Mouse (Mus musculus) embryo, embryonic 11.5 days (tissue): ENCODE data around the gene Tmx4.

Experiments
- DNase-seq: peaks from one replicate; pipeline ENCODE4 v3.0.0-alpha.2; 2012; ENCODE audit warnings: low read depth, low spot score

Gene Tmx4

DNA sequence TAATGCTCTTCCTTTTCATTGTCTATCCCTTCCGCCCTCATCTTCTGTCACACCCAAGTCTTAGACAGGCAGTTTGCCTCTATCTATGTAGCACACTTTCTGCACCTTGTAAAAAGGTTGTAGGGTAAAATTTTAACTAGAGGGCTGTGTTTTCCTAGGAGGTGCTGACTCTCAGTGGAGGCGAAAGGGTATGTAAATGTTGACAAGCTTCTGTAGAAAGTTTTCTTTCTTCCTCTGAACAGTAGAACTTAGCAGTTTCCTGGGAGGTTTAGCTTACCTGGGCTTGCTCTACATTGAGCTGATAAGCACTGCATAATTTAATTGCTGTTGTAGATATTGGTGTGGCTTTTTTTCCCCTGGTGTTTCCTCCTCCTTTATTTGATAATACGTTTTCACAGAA is 84.5 kb downstream of the Tmx4 start:
- DNase-seq = no peak

- DNase-seq = no peak
These were observed 89.7 kb downstream of the Tmx4 start, which contains the start of gene Hao1 for GRCm38 (mm10) chr2:134554221-134554727. Hao1 (minus strand) TSS chr2:134554368.

DNA sequence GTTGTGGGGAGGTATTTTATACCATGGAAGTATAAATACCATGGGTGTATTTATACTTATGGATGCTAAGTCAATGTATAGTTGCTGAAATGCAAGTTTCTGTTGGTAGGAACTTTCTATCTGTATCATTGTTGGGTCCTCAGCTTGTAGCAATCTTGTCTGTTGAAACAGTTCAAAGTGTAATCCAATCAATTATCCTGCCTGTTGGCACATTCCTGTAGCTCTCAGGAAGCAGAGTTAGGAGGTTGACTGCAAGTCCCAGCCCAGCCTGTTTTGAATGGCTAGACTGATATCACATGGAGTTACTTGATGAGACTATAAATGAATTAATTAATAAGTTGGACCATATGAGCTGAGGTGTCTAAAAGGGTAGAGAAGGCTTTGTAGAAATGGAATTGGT is 91.6 kb downstream of the Tmx4 start:
- DNase-seq = no peak

GRCm38 (mm10) chr2:134549770-134550169 is 94.2 kb downstream of the Tmx4 start:
- DNase-seq = peak; percentile 34

GRCm38 (mm10) chr2:134545116-134545515 is 98.8 kb downstream of the Tmx4 start:
- no peak for DNase-seq

GRCm38 (mm10) chr2:134544321-134545065 is 99.5 kb downstream of the Tmx4 start:
- DNase-seq = no peak
